Mouse (Mus musculus) induced T-regulatory cell, adult 2 months (primary cell): ENCODE data around the gene Kdm5a.

Source experiments
- DNase-seq: peaks from one replicate; pipeline ENCODE4 v3.0.0-alpha.2; 2012; ENCODE audit warnings: low read depth

Gene Kdm5a

DNA sequence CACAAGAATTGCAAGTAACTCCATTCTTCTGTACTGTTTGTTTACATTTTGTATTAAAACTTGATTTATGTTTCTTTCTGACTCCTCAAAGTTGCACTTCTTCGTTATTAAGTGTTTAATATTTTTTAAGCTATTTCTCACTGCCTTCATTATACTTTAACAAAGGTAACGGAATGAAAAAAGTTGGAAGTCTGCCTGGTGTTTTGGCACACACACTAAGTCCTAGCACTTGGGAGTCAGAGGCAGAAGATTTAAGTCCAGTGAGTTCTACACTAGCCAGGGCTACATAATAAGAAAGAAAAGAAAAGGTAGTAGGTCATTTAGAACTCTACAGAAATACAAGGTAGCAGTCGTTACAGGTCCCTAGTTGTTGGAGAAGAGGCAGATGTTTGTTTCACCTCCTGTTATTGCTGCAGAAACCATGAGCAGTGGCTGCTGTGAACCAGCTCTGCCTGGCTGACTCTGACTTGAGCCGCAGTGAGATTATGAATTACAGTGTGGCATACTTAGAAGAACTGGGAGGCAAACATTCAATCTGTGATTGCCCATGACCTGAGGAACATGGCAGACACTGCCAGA is 78.3 kb downstream of the Kdm5a start:
- no peak for DNase-seq

- DNase-seq, result no peak
Observed at GRCm38 (mm10) chr6:120443363-120444355, 79.7 kb downstream of the Kdm5a start.

DNA sequence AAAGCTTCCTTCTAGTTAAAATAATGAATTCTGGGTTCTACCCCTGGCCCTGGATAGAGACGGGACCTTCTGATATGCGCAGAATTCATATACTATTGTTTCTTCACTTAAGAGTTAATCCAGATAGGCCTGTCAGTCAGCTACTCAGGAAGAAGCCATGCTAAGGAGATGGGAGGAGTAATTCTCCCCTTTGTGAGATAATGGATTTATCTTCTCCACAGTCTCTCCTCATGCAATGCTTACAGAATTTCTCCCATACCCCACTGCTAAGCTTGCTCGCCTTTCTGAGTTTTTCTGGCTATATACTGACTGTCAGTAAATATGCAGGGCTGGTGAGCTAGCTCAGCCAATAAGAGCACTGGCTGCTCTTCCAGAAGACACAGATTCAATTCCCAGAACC is 86.3 kb downstream of the Kdm5a start:
- no peak for DNase-seq

DNA sequence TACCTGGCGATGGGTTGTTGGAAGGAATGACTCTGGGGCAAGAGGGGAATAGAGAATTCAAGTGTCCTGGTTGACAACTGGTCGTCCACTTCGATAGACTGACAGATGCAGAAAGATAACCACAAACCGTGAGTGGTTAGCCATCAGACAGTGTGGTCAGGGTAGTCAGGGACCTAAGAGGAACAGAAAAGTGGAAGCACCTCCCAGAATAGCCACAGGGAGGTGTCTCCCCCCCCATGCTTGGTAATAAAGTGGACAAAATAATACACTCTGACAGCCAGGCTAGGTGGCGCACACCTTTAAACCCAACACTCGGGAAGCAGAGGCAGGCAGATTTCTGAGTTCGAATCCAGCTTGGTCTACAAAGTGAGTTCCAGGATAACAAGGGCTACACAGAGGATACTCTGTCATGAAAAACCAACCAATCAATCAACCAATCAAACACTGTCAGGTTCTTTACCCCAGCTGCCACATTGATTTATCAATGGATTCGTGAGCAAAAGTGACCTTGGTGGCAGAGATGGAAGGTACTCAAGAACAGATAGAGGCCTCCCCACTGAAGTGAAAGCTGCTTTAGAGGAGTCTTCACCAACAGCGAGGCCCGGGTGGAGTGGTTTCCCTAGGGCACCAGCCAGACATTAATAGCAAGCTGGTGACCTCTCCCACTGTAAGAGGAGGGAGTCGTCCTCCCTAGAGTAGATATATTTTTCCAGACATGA is 88.6 kb downstream of the Kdm5a start:
- DNase-seq, result no peak

- DNase-seq, result peak; percentile 59
Observed at GRCm38 (mm10) chr6:120453103-120453445, 89.2 kb downstream of the Kdm5a start.

DNA sequence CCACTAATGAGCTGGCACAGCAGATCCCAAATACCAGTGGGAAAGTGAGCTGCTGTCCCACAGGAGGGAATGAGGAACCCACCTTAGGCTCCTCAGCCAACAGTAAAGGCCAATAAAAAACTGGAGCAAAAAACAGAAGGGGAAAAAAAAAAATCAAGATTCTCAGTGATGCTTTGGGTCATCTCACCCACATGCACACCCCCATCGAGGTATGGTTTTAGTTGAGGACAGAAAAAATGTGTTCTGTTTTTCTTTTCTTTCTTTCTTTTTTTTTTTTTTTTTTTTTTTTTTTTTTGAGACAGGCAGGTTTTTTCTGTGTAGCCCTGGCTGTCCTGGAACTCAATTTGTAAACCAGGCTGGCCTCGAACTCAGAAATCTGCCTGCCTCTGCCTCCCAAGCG is 89.6 kb downstream of the Kdm5a start:
- no peak for DNase-seq

GRCm38 (mm10) chr6:120454627-120455077 is 90.7 kb downstream of the Kdm5a start:
- peak; percentile 63 for DNase-seq

DNA sequence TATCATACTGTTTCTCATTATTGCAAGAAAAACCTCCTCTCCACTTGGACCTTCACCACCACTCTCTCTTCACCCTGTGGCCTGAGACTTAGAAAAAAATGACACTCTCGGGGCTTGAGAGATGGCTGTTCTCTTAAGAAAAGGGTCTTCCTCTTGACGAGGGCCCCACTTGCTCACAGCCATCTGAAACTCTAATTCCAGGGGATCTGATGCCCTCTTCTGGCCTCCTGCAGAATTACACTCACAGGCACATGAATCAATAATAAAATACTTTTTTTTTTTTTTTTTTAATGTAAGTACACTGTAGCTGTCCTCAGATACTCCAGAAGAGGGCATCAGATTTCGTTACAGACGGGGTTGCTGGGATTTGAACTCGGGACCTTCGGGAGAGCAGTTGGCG is 93.2 kb downstream of the Kdm5a start:
- DNase-seq, result peak; percentile 59

DNA sequence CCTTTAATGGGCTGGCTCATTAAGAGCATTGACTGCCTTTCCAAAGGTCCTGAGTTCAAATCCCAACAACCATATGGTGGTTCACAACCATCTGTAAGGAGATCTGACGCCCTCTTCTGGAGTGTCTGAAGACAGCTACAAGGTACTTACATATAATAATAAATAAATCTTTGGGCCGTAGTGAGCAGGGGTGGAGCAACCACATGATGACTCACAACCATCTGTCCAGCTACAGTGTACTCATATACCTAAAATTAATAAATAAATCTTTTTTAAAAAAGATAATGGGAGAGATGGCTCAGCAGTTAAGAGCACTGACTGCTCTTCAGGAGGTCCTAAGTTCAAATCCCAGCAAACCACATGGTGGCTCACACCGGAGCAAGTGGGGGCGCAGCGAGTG is 93.8 kb downstream of the Kdm5a start:
- no peak for DNase-seq

DNA sequence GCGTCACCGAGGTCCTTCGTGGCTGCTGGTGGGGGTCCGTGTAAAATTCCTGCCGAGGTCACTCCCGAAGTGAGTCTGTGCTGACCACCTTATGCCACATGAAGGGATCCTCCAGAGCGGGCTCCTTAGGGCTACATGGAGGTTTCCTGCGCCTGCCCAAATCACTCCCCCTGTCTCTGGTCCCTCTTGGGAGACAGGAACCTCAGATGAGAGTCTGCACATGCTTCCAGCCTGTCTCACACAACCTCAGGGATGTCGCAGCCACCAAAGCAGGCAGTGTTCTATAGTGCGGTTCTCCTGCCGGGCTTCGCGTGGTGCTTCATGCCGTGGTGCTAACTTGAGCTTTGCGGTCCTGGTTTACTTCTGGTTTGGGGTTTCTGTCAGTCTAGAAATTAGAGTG is 97.3 kb downstream of the Kdm5a start:
- no peak for DNase-seq

DNA sequence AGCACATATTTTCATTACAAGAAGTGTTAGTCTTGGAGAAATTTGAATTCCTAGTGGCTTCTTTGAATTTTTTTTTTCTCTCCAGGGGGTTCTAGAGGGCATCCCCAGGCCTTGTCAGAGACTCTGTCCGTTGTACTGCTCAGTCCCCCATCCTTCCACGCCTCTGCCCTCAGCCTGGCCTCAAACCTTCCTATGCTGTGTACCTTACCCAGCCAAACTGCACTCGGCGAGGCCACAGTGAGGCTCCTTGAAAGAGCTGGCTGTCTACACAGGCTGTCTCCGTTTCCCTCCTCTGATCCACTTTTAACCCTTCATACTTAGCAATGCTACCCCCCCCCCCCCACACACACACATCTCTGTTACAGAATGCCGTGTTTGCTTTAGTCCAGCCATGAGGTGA is 98.3 kb downstream of the Kdm5a start:
- no peak for DNase-seq

DNA sequence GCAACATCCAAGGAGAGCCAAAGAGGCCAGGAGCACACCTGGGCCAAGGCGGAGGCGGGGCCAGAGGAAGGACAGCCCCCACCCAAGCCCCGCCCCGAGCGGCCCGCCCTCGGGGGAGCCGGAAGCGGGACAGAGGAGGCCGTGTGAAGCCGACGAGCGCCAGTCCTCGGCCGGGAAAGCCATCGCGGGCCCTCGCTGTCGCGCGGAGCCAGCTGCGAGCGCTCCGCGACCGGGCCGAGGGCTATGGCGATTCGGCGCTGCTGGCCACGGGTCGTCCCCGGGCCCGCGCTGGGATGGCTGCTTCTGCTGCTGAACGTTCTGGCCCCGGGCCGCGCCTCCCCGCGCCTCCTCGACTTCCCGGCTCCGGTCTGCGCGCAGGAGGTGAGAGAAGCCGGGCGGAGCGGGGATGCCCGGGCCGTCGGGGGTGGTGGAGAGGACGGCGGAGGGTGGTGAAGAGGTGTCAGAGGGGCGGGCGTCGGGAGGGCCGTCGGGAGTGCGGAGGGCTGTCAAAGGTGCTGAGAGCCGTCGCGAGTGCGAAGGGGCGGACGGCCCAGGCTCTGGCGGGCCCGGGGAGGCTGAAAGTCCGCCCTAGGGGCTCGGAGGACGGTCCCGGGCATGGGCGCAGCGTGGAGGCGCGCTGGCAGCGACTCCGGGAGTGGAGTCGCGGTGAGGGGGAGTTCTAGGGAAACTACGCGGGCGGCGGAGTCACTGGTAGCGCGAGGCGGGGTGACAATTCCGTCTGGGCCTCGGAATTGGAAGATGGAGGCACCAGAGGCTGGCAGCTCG is 99.4 kb downstream of the Kdm5a start, which contains the start of gene Il17ra:
Gene Il17ra (plus strand): TSS at position 162 of the 786 bp plus-strand sequence.
- DNase-seq, result peak; percentile 92

- DNase-seq, result peak; percentile 83
Observed at GRCm38 (mm10) chr6:120463884-120464283, 100.0 kb downstream of the Kdm5a start.

GRCm38 (mm10) chr6:120464406-120464939 is 100.5 kb downstream of the Kdm5a start:
- DNase-seq, result peak; percentile 38

GRCm38 (mm10) chr6:120465393-120465792 is 101.5 kb downstream of the Kdm5a start:
- peak; percentile 34 for DNase-seq

DNA sequence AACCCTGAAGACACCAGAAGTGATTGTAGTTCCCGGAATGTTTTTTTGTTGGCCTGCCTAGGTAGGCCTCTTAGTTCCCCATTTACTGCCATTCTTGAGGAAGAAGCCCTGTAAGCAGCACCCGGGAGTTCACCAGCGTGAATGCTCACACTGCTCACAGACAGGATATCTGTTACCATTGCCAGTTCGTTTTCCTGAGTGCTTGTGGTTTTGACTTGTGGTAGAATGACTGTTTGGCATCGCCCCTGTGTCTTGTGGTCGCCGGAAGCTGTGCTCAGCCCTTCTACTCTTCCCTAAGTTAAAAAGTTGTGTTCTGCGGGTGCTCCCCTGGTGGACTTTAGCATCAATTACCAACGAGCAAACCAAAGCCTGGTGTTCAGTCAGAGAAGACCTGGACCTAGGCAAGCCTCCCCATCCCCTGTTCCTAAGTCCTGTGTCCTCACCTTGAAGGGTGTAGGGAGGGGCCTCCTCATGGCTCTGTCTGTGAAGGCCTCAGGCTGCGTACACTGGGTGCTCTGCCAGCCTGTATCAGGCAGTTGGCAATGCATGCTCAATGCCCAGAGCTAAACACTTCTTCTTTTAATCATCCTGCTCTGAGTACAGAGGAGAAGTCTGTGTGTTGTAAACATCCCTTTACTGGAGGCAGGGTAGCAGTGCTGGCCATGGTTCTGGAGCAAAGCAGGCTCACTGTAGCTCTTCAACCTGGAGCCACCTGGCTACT is 102.8 kb downstream of the Kdm5a start:
- DNase-seq, result peak; percentile 86

DNA sequence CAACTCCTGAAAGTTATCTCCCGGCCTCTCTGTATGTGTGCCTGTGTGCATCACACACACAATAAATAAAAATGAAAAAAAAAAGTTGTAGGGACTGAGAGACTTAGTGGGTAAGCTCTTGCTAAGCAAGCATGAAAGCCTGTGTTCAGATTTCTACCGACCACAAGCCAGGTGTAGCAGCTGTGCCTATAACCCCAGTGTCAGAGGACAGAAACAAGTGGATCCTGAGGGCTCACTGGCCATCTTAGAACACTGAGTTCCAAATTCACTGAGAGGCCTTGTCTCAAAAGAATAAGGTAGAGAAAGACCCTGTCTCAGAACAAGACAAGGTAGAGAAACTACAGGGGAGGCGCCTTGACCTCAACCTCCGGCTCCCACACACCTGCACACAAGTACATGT is 104.3 kb downstream of the Kdm5a start:
- peak; percentile 24 for DNase-seq

DNA sequence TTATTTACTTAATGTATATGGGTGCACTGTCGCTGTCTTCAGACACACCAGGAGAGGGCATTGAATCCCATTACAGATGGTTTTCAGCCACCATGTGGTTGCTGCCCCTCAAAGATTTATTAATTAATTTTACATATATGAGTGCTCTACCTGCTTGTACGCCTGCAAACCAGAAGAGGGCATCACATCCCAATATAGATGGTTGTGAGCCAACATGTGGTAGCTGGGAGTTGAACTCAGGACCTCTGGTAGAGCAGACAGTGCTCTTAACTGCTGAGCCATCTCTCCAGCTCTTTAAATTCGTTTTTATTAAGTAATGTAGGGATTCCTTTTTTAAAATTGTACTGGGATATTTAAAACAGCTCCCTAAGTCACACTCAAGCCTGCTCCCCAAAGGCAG is 105.3 kb downstream of the Kdm5a start:
- DNase-seq, result peak; percentile 52

- peak; percentile 56 for DNase-seq
Observed at GRCm38 (mm10) chr6:120469770-120470169, 105.8 kb downstream of the Kdm5a start.

DNA sequence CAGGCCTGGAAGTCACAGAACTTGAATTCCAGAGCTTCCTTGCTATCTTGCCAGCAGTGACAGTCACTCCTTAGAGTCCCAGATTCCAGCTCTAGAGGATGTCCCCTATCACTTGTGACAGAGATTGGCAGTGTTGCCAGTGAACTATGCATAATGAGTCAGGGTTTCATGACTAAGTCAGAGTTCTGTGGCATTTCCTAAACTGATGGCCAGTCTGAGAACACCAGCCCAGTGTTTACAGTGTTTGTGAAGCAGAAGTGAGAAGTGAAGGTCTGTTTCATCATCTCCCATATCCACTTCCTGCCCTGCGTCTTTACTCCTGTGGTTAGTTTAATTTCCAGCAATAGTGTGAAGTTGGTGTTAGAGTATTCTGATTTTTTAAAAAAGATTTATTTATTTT is 106.7 kb downstream of the Kdm5a start:
- peak; percentile 61 for DNase-seq

DNA sequence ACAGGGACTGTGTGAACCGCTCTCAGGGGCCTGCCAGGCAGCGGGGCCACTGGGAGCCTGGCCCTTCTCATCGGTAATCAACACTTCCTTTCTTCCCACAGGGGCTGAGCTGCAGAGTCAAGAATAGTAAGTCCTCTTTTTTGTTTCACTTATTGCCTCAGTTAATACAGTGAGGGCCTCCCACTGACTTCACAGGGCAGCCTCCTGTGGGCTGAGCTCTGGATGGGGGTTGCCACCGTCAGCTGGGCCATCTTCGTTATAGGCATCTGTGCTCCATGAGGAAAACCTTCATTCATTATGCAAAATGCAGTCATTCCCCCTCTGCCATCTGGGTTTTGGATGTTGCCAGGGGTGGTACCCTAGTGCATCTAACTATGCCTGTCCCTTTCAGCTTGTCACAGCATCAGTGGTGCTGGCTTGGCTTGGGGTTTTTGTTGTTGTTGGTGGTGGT is 108.1 kb downstream of the Kdm5a start:
- peak; percentile 24 for DNase-seq
